Mouse (Mus musculus): ENCODE data around the gene Tmcc1.

Gene Tmcc1

GRCm38 (mm10) chr6:116014111-116014510 lies 179.2 kb downstream of the Tmcc1 start:
- DNase-seq (ENCODE audit: inconsistent ontology term), result no peak

DNA sequence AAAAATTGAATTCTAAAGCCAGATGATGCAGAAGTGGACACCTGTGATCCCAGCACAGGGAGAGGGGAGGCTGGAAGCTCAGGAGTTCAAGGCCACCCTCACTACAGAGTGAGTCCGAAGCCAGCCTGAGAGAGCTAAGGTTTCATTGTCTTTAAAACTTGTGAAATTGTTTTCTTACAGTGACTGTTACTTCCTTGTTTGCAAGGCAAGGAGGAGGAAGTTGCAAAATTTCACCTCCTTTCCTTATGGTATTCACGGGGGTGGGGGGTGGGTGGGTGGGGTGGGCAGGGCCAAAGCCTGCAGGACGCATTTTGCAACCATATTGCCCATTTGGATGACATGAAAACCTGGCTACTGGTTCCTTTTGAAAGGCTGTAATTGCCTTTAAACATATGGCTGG lies 179.6 kb downstream of the Tmcc1 start:
- DNase-seq (ENCODE audit: inconsistent ontology term), result no peak

DNA sequence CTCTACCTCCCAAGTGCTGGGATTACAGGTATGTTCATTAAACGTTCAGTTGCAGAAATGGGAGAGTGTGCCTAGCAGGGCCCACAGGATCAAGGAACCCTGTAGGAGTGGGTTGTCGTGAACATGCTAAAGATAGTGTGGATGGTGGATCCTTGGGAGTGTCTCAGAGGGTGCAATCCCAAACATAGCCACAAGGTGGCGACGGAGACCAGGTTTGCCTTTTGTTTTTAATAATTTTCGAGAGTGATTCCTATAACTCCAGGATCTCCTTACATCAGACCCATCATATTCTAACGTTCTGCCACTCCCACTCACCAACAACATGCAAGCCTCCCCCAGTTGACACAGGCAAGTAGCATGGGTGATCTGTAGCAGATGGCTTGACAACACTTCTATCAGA lies 182.7 kb downstream of the Tmcc1 start:
- DNase-seq (ENCODE audit: inconsistent ontology term), result no peak

DNA sequence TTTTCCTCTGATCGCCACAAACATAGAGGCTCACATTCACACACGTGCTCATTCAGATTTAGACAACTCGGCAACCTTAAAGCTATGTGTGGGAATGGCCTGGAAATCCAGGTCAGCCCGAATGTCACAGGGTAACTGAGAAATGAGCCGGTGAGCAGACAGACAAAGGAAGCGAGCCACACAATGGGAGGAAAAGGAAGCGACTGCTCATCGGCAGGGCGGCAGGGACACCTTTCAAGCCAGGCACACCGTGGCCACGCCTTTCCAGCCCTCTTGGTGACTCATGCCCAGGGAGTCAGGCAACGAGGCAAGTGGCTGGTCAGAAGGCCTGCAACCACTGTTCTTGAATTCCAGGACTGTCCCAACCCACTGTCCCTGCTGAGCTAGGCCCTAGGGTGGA lies 183.9 kb downstream of the Tmcc1 start:
- DNase-seq (ENCODE audit: inconsistent ontology term), result no peak

DNA sequence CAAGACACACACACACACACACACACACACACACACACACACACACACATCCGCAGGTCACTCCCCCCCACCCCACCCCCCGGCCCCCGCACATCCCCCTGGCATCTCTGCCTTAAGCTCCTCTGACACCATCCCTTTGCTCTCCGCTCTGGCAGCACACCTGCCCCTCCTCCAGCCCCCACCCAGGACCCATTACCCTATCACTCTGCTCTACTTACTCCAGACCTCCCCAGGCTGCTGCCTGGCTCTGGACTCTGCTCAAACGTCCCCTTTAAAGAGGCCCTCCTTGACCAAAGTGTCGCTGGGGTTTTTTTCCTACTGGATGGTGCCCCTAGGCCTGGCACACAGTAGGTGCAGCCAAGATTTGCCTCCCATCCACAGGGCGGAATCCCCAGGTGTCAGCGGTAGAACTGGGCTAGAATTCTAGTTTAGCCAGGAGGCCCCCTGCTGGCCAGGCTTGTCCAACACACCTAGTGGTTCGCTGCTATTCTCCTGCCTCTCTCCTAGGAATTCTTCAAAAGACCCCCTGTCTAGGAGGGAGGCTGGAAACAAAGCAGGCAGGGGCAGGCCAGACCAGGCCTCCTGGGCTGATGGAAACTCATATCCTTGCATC lies 185.6 kb downstream of the Tmcc1 start:
- DNase-seq (ENCODE audit: inconsistent ontology term), result peak; percentile 67

DNA sequence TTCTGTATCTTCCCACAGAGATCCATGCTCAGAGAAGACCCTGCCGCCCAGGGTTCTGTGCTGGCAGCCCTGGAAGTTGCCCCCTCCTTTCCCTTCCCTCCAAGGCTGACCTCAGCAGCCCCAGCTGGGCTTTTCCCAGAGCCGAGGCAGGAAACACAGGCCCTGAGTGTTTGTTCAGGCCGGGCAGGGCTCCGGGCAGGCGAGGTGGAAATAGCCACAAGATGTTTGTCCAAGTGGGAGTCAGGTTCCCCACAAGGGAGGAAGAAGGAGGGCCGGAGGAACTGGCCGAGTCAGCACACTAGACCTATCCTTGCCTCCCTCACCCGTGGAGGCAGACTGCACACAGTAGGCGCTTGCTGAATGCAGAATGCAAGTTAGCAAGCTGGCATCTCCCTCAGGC lies 186.6 kb downstream of the Tmcc1 start:
- no peak for DNase-seq (ENCODE audit: inconsistent ontology term)

DNA sequence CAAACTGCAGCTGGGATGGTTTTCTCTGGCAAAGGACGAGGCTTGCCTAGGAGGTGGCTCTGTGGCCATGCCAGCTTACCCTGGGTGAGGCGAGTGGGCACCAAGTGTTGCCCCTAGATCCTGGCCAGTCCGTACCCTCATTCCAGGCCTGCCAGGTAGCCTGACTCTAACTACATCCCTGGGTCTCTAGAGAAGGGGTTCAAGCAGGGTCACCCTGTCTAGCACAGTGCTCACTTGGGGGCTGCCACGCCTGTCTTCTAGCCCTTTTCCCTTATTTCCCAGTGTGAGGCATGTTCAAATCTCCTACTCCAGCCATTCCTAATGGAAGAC lies 187.4 kb downstream of the Tmcc1 start:
- no peak for DNase-seq (ENCODE audit: inconsistent ontology term)

DNA sequence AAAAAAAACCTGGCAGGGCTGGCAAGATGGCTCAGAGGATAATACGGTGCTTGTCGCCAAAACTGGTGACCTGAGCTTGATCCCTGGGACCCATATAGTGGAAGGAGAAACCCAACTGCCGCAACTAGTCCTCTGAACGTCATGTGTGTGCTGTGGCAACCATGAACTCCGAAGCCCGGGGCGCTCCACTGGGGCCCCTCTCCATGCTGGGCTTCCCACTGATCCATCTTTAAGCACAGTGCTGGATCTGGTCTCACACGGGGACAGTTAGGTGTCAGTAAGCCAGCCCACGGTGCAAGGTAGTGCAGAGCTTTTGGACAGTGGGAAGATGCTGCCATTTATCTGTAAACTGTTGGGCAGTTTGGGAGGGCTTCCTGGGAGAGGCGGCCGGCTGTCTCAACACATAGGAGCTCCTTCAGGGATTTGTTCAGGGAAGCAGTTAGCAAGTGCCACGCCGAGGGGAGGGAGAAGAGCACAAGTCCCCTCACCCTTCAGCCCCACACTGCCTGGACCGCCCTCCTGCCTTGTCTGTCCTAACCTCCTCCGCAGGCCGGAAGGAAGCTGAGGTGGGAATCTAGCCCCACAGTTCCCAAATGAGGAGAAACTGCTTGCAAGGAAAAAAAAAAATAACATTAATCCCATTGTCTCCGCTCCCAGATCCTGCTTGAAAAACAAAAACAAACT lies 187.9 kb downstream of the Tmcc1 start:
- DNase-seq (ENCODE audit: inconsistent ontology term), result no peak

DNA sequence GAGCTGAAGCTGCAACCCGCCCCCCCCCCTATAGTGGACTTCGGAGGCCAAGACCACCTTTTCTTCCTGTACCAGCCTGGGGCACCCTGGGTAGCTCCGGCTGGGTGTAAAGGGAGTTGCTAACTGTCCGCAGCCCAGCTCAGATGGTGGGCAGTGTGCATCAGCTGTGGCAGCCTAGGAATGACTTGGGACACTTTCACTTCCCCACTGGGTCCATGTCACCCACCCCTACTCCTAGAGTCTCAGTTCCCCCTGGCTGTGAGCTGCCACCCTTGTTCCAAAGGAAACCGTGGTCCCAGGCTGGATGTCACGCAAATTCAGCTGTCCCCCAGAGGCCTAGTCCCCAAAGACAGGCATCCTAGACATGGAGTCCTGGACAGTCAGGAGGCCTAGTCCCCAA lies 188.6 kb downstream of the Tmcc1 start:
- no peak for DNase-seq (ENCODE audit: inconsistent ontology term)

GRCm38 (mm10) chr6:116004069-116004468 lies 189.2 kb downstream of the Tmcc1 start:
- DNase-seq (ENCODE audit: inconsistent ontology term), result no peak

DNA sequence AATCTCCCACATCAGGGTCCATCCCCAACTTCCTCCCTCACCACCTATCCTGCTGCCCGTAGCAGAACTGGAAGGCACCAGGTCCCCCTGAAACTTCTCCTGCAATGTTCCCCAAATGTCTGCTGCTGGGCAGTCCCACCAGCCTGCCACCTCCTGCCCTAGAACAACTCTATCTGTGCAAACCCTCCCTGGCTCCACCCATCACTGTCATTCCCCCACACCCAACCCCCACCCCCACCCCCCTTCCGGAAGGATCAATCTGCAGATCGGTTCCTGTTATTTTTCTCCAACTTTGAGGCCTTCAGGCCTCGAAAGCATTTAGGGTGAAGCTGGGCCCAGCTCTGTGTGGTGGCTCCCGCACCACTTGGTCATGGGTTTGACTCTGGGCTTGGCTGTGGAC lies 189.8 kb downstream of the Tmcc1 start:
- DNase-seq (ENCODE audit: inconsistent ontology term), result no peak

DNA sequence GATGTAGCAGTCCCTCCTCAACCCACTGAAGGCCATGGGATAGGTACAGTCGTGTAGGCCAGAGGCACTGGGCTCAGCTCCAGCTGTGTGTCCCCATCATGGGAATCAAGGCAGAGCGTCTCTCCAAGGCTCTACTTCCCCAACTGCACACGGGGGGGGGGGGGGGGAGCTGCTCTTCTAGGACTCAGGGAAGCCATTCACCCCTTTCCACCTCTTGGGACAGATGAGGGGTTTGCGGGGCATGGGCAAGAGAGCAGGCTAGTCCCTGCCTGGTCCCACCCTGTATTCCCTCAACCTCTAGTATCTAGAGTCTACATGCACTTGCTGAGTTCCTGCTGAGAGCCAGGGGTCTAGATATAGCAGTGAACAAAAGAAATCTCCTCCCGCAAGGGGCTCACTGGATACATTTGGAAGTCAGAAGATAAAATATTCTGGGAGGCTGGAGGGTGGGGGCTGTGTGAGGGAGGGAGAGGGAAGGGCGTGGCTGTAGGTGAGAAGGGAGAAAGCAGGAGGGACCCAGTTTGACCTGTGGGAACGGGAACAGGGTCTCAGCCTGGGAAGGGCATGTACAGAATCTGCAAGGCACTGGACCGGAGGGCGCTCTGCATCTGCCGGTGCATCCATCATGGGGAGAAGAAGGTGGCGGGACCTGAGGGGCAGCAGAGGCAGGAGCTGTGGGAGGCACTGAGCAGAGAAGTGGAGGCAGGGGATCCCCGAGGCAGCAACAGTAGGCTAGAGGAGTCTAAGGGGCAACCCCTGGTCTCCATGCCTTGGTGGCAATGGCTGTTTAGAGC lies 190.8 kb downstream of the Tmcc1 start:
- DNase-seq (ENCODE audit: inconsistent ontology term), result no peak

DNA sequence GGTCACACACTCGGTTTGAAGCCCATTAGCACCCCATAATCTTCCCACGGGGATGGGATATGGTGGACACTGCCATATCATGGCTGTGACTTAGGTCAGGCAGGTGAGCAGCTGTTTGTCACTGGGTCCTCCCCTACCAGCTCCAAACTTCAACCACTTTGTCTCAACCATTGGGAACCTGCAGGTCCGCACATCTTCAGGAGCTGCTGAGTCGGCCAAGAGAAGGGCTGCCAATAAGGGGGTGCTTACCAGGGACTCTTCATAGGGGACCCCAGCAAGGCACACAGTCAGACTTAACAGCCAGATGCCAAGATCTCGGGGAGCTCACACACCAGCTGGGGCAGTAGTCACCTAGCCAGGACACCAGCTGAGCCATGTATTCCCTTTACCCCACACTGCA lies 192.4 kb downstream of the Tmcc1 start:
- DNase-seq (ENCODE audit: inconsistent ontology term), result no peak

DNA sequence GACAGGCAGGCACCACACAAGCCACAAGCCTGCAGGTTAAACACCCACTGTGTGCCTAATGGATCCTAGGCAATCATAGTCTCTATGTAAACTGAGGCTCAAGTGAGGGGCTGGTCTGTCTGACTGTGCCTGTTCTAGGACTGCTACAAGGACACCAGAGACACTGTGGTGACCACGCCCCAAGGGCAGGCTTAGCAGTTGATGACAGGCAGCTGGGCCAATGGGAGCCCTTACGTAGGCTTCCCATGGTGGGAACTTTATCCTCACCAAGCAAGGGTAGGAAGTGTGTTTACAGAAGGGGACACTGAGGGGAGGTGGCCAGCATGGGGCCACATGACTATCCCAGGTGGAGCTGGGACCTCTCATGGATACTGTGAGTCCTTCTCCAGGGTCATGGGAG lies 194.1 kb downstream of the Tmcc1 start:
- no peak for DNase-seq (ENCODE audit: inconsistent ontology term)

- peak; percentile 55 for DNase-seq (ENCODE audit: inconsistent ontology term)
These were observed 194.5 kb downstream of the Tmcc1 start for GRCm38 (mm10) chr6:115998758-115999157.

DNA sequence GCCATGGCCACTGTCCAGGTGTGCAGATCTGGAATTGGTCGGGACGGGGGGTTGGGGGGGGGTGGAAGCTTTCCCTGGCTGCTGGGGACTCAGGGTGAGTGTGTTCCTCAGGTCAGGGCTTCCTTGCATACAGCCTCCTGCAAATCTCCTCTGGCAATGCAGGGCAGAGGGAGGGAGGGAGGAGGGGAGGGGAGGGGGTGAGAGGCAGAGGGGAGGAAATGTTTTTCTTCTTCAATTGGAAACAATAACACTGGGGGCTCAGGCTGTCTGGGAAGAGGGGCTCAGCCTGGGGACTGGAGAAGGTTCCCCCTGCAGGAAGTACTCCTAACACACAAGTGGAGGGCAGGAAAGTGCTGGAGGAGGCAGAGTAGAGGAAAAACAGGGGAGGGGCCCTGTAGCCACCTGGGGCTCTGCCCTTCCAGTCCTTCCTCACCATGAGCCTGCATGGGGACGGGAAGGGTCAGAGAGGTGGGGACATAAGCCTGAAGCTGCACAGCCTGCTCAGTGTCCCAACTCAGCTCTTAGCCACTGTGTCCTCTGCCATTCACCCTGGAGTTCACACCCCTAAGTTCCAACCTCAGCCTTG lies 195.5 kb downstream of the Tmcc1 start:
- DNase-seq (ENCODE audit: inconsistent ontology term), result no peak

DNA sequence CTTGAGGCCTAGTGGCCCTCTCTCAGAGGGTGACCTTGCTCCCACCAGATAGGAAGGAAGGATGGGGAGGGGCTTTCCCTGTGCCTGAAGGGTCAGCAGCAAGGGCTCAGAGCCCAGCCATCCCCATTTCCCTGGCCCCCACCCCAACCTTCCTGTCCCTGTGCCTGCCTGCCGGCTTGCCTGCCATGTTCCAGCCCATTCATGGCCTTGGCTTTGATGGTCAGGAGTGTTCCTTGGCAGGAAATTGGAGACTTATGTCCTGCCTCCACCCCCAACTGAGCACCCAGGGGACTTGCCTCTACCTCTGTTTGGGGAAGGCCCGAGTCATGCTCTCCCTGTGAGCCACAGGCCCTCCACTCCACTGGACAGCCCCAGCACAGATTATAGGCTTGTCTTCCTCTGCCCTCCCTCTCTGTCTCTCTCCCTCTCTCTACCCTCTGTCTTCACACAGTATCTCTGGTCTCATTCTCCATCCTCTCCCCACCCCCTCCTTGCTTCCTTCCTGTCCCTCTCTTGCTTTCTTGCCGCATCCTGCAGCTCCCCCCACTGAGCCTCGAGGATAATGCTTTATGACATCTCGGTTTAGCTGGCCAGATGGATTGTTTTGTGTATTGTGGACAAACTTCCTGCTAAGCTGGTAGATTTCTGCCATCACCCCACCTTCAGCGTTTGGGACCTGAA lies 197.0 kb downstream of the Tmcc1 start:
- DNase-seq (ENCODE audit: inconsistent ontology term), result peak; percentile 64

DNA sequence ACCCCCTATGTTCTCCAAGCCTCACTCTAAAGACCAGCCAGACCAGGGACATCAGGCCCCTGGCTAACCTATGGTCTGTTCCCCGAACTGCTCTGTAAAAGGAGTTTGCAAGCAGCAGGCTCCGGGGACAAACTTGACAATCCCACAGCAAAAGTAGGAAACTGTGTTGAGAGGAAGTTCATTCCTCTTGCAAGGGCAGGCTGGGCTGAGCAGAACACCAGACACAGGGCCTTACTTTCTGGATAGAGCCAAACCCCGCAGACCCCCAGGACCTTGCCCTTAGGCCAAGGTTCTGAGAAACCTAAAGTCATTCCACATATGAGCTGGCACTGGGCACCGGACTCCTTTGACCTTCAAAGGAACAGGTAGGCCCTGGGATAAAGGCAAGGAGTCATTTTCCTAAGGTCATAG lies 197.8 kb downstream of the Tmcc1 start:
- DNase-seq (ENCODE audit: inconsistent ontology term), result no peak

- peak; percentile 97 for DNase-seq (ENCODE audit: inconsistent ontology term)
These were observed 198.3 kb downstream of the Tmcc1 start, which contains the start of gene Plxnd1 for GRCm38 (mm10) chr6:115994877-115995520. Gene Plxnd1 (minus strand): TSS chr6:115995005.

- DNase-seq (ENCODE audit: inconsistent ontology term), result peak; percentile 52
These were observed 199.0 kb downstream of the Tmcc1 start for GRCm38 (mm10) chr6:115994146-115994876.
